Mouse (Mus musculus): ENCODE measurements at regions not wholly inside any gene's neighbourhood (a gene's known extent, or its start where the extent isn't known, plus 50 kb on each side); places are given as distances from the start of the nearest gene placed in this dataset.

GRCm38 (mm10) chr8:46929678-46930077 is 57.0 kb upstream of the Enpp6 start:
- TF ChIP-seq CTCF (IDR thresholded peaks at IDR 0.05; ENCODE audit: low read depth, low read length) (no peak), POLR2A (IDR thresholded peaks at IDR 0.05; ENCODE audit: borderline replicate concordance, low read depth, low read length) (no peak)
